Mouse (Mus musculus) heart, embryonic 15.5 days (tissue): ENCODE measurements around the gene Btrc. TPM values are rescaled to one million over a fixed set of nuclear protein-coding genes. Genes with fewer than 3 reads are reported as not detected.

Source experiments
- ATAC-seq: fragments of 200-750 bp; cut with Nextera tagmentation; replicated peaks from 2 replicates; pipeline ENCODE4 v1.8.0; 2017; ENCODE audit warnings: low read depth, moderate TSS enrichment; ENCODE audit not compliant: insufficient number of reproducible peaks, insufficient read depth, low FRiP score
- H3K27ac ChIP-seq: fragments of 300-500 bp; sonication (generic); 2 replicates; pipeline ENCODE4 v1.5.1; 2015; ENCODE audit warnings: mild to moderate bottlenecking, inconsistent platforms
- H3K27me3 ChIP-seq: fragments of 300-500 bp; sonication (generic); 2 replicates; pipeline ENCODE4 v1.6.1; 2015; ENCODE audit warnings: inconsistent platforms
- H3K36me3 ChIP-seq: fragments of 300-500 bp; sonication (generic); 2 replicates; pipeline ENCODE4 v1.6.1; 2015; ENCODE audit warnings: mild to moderate bottlenecking, inconsistent platforms
- H3K4me1 ChIP-seq: fragments of 300-500 bp; sonication (generic); replicated peaks from 2 replicates; pipeline ENCODE4 v1.6.1; 2015; ENCODE audit warnings: inconsistent platforms
- H3K4me2 ChIP-seq: fragments of 300-500 bp; sonication (generic); 2 replicates; pipeline ENCODE4 v1.6.1; 2015; ENCODE audit warnings: inconsistent platforms, mild to moderate bottlenecking, moderate library complexity
- H3K4me3 ChIP-seq: fragments of 300-500 bp; sonication (generic); 2 replicates; pipeline ENCODE4 v1.5.1; 2015; ENCODE audit warnings: mild to moderate bottlenecking, inconsistent platforms
- H3K9ac ChIP-seq: fragments of 300-500 bp; sonication (generic); 2 replicates; pipeline ENCODE4 v1.6.1; 2015; ENCODE audit warnings: mild to moderate bottlenecking, inconsistent platforms
- H3K9me3 ChIP-seq: fragments of 300-500 bp; sonication (generic); replicated peaks from 2 replicates; pipeline ENCODE4 v1.6.1; 2016; ENCODE audit warnings: inconsistent platforms
- WGBS: fragments of 180-500 bp; shearing (Covaris S2); methylation state at CpG from one replicate; pipeline ENCODE4 v1.1.7; 2015; ENCODE audit warnings: mixed read lengths; 5-methylcytosine and 5-hydroxymethylcytosine counted together
- polyA plus RNA-seq: library from polyadenylated mRNA; unstranded; fragments of >200 nt; fragmentation: Nextera tagmentation; extraction: Ambion mirVana; gene quantifications from 2 replicates; pipeline ENCODE4 v1.2.1, GENCODE M21; 2015

Gene Btrc
- polyA plus RNA-seq, 1 experiment from 2014 or later: 26.7 TPM

- Histone ChIP-seq H3K36me3 (peaks cover 20% of the 10 kb centered on the region), H3K27ac (no peak overlapping the region), H3K4me2 (no peak overlapping the region), H3K9me3 (no peaks in the 10 kb centered on the region), H3K4me3 (no peak overlapping the region), H3K4me1 (peaks cover 3% of the 10 kb centered on the region), H3K9ac (no peak overlapping the region), H3K27me3 (peaks cover 18% of the 10 kb centered on the region)
- ATAC-seq: no peak
- 65% methylated on average over 4 of the region's 4 CpGs for WGBS
These were observed 186.4 kb downstream of the Btrc start for GRCm38 (mm10) chr19:45549948-45550347.

- peak overlapping the region; percentile 37; the same call in 1 of the 2 replicates for H3K27ac ChIP-seq
- H3K36me3 ChIP-seq: peaks cover 31% of the 10 kb centered on the region
- H3K9me3 ChIP-seq: no peaks in the 10 kb centered on the region
- H3K27me3 ChIP-seq: peaks cover 1% of the 10 kb centered on the region
- H3K4me1 ChIP-seq: peaks cover 3% of the 10 kb centered on the region; the same call in 1 of the 2 replicates
- no peak overlapping the region for H3K9ac ChIP-seq
- H3K4me2 ChIP-seq: no peak overlapping the region
- no peak; the same call in 1 of the 2 replicates for ATAC-seq
- no peak overlapping the region for H3K4me3 ChIP-seq
- 53% methylated on average over 6 of the region's 6 CpGs for WGBS
These were observed 188.7 kb downstream of the Btrc start for GRCm38 (mm10) chr19:45552187-45552586.

- no peak overlapping the region for H3K4me2 ChIP-seq
- no peaks in the 10 kb centered on the region for H3K27me3 ChIP-seq
- H3K9me3 ChIP-seq: no peaks in the 10 kb centered on the region
- H3K27ac ChIP-seq: no peak overlapping the region
- whole genome bisulfite sequencing: 92% methylated on average over 11 of the region's 11 CpGs
- H3K9ac ChIP-seq: no peak overlapping the region
- no peak overlapping the region for H3K4me3 ChIP-seq
- no peak for ATAC-seq
- H3K36me3 ChIP-seq: peaks cover 31% of the 10 kb centered on the region
- peaks cover 3% of the 10 kb centered on the region; the same call in 1 of the 2 replicates for H3K4me1 ChIP-seq
These were observed 190.6 kb downstream of the Btrc start for GRCm38 (mm10) chr19:45554136-45554535.

DNA sequence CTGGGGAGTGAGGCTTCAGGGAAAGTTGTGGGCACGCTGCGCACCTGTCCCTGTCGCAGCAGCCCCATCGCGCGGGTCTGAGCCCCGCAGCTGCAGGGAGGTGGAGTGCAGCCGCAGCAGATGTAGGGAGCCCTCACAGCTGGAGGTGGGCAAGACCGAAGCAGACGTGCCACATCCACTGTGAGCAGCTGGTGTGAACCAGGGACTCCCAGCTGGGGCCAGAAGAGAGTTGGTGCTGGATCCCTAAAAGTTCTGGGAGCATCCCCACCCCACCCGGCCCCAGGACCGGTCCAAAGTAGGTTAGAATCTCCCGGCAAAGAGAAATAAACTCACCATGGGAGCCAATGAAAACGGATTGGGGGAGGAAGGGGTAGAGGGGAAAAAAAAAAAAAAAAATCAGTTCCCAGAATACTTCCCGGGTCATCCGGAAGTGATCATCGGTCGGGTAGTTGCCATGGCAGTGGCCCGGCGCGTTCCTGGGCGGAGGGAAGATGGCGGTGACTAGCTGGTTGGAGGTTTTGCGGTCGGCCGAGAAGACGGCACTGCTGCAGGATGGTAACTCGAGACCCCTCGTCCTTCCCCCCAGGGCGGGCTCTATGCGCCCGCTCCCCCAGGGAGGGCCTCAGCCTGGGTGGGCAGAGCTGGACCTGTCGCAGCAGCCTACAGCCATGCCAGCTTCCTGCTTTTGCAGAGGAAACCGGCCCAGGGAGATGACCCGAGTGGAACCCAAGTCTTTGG, 196.8 kb downstream of the Btrc start, which contains the start of the genes Poll and Gm17018:
TSS of gene Poll (minus strand) at position 379 of the 738 bp plus-strand sequence.
TSS of gene Gm17018 (plus strand) at position 463 of the 738 bp plus-strand sequence.
- Histone ChIP-seq H3K9ac (peak within 1 kb of the TSS; percentile 88), H3K27ac (peak within 1 kb of the TSS; percentile 71), H3K4me2 (peak within 1 kb of the TSS; percentile 97), H3K27me3 (no peaks in the 10 kb centered on the region), H3K9me3 (no peaks in the 10 kb centered on the region), H3K4me3 (peak within 1 kb of the TSS; percentile 90), H3K36me3 (peaks cover 7% of the 10 kb centered on the region; the same call in 1 of the 2 replicates), H3K4me1 (peaks cover 17% of the 10 kb centered on the region)
- under 1% methylated on average over 35 of the region's 35 CpGs for WGBS
- ATAC-seq: peak; percentile 83

DNA sequence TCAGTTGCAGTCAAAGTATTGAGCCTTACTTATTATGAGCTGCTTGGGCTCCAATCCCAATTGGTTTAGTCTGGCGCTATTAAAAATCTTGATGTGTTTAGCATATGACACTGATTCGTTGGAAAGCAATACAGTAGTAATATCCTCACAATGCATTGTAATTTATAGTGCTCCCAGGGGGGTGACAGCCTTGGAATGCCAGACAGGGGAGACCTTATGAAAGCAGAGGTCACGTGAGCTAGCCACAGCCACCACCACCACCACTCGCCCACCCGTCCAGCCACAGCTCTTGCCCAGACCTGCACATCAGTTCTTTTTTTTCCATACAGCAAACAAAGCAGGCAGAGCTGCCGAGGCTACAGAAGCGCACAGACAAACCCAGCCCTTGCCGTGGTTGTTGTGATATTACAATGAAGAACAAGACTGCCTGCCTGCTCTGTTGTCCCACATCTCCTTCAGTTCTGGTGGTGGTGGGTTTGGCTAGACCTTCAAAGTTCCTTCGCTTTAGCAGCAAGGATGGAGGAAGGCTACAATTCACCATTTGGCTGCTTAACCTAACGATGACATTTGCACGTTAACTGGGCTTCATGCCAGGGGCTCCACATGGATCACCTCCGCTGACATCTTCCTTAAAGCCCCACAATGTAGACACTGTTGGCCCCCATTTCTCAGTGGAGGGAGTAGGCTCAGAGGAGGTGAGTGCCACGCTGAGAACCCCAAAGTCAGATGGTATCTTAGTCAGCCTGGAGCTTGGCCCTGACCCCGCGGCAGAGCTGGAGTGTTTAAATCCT, 202.6 kb downstream of the Btrc start:
- no peak overlapping the region for H3K27ac ChIP-seq
- H3K4me3 ChIP-seq: no peak overlapping the region
- H3K27me3 ChIP-seq: no peaks in the 10 kb centered on the region
- ATAC-seq: no peak
- H3K9me3 ChIP-seq: no peaks in the 10 kb centered on the region
- no peaks in the 10 kb centered on the region for H3K36me3 ChIP-seq
- H3K4me1 ChIP-seq: 0 out of 2 replicates have a peak, but pooled peaks cover 11% of the 10 kb centered on the region
- WGBS: 59% methylated on average over 15 of the region's 15 CpGs
- no peak overlapping the region for H3K4me2 ChIP-seq
- no peak overlapping the region for H3K9ac ChIP-seq

GRCm38 (mm10) chr19:45567367-45567766, 203.8 kb downstream of the Btrc start:
- H3K36me3 ChIP-seq: no peaks in the 10 kb centered on the region
- H3K9ac ChIP-seq: no peak overlapping the region
- H3K4me1 ChIP-seq: 0 out of 2 replicates have a peak, but pooled peaks cover 6% of the 10 kb centered on the region
- no peak overlapping the region for H3K4me2 ChIP-seq
- WGBS: 49% methylated on average over 14 of the region's 14 CpGs
- no peaks in the 10 kb centered on the region for H3K27me3 ChIP-seq
- no peak overlapping the region for H3K27ac ChIP-seq
- ATAC-seq: no peak
- H3K4me3 ChIP-seq: no peak overlapping the region
- H3K9me3 ChIP-seq: no peaks in the 10 kb centered on the region

DNA sequence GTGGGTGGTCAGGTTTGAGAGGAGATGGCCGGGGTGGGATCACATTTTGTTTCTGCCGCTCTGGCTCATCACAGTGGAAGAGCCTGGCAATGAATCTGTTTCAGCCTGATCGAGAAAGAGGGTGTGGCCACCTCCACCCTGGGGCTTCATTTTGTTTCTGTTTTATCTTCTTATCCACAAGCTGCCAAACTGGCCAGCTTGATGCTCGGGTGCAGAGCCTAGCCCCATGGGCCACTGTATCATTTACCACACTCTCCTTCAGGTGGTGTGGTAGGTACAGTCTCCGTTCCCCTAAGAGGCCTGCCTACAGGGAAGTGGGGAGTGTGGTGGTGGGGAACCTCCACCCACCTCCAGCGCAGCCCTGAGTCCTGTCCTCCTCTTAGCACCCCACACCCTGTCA, 209.5 kb downstream of the Btrc start:
- no peak overlapping the region for H3K9ac ChIP-seq
- 72% methylated on average over 6 of the region's 6 CpGs for WGBS
- no peaks in the 10 kb centered on the region for H3K27me3 ChIP-seq
- ATAC-seq: no peak
- no peak overlapping the region for H3K4me2 ChIP-seq
- peaks cover 36% of the 10 kb centered on the region for H3K4me1 ChIP-seq
- H3K9me3 ChIP-seq: no peaks in the 10 kb centered on the region
- no peak overlapping the region for H3K4me3 ChIP-seq
- H3K27ac ChIP-seq: no peak overlapping the region
- peaks cover 8% of the 10 kb centered on the region; the same call in 1 of the 2 replicates for H3K36me3 ChIP-seq

- Histone ChIP-seq H3K4me1 (peaks cover 36% of the 10 kb centered on the region), H3K9ac (no peak overlapping the region), H3K27me3 (no peaks in the 10 kb centered on the region), H3K4me3 (no peak overlapping the region), H3K4me2 (no peak overlapping the region), H3K36me3 (peaks cover 15% of the 10 kb centered on the region; the same call in 1 of the 2 replicates), H3K27ac (no peak overlapping the region), H3K9me3 (no peaks in the 10 kb centered on the region)
- ATAC-seq: peak; percentile 69
- 8% methylated on average over 6 of the region's 6 CpGs for WGBS
These were observed 210.3 kb downstream of the Btrc start for GRCm38 (mm10) chr19:45573861-45574267.

GRCm38 (mm10) chr19:45574339-45574898, 210.9 kb downstream of the Btrc start:
- H3K4me1 ChIP-seq: peaks cover 41% of the 10 kb centered on the region
- H3K36me3 ChIP-seq: peaks cover 15% of the 10 kb centered on the region; the same call in 1 of the 2 replicates
- ATAC-seq: no peak
- no peaks in the 10 kb centered on the region for H3K9me3 ChIP-seq
- H3K9ac ChIP-seq: no peak overlapping the region
- H3K4me2 ChIP-seq: no peak overlapping the region
- no peak overlapping the region for H3K4me3 ChIP-seq
- H3K27ac ChIP-seq: no peak overlapping the region
- 53% methylated on average over 7 of the region's 7 CpGs for WGBS
- no peaks in the 10 kb centered on the region for H3K27me3 ChIP-seq

GRCm38 (mm10) chr19:45574941-45575631, 211.6 kb downstream of the Btrc start:
- Histone ChIP-seq H3K36me3 (peaks cover 15% of the 10 kb centered on the region; the same call in 1 of the 2 replicates), H3K9me3 (no peaks in the 10 kb centered on the region), H3K4me2 (peak overlapping the region; percentile 21), H3K9ac (no peak overlapping the region; the same call in 1 of the 2 replicates), H3K27ac (peak overlapping the region; percentile 40), H3K4me3 (no peak overlapping the region), H3K27me3 (no peaks in the 10 kb centered on the region), H3K4me1 (peaks cover 48% of the 10 kb centered on the region)
- 29% methylated on average over 19 of the region's 19 CpGs for WGBS
- no peak for ATAC-seq
